Mouse (Mus musculus) adrenal gland, postnatal 14 days (tissue): ENCODE results near the gene Krtap9-5. TPM values are rescaled to one million over a fixed set of nuclear protein-coding genes. Genes with fewer than 3 reads are reported as not detected.

Experiments used
- total RNA-seq: library from RNA; stranded (reverse); gene quantifications from 2 replicates; pipeline ENCODE4 v1.2.3, GENCODE M21; 2021

Krtap9-5 gene
- total RNA-seq, 1 experiment from 2014 or later, result not detected

Other genes starting within 250 kb of the Krtap9-5 start
- gene Gm14180, start 214.2 kb upstream of the Krtap9-5 start, total RNA-seq, result not detected in 2 replicates
- gene Gm11595, start 175.6 kb upstream of the Krtap9-5 start, total RNA-seq, result not detected in 2 replicates
- gene Krtap4-8, start 167.8 kb upstream of the Krtap9-5 start, total RNA-seq, result not detected in 2 replicates
- gene Krtap4-9, start 163.3 kb upstream of the Krtap9-5 start, total RNA-seq, result not detected in 2 replicates
- gene Gm11596, start 155.0 kb upstream of the Krtap9-5 start, total RNA-seq, result not detected in 2 replicates
- not detected in 2 replicates for gene Gm11569, start 149.5 kb upstream of the Krtap9-5 start, total RNA-seq
- not detected in 2 replicates for gene Gm11554, start 144.0 kb upstream of the Krtap9-5 start, total RNA-seq
- not detected in 2 replicates for gene Krtap4-13, start 138.6 kb upstream of the Krtap9-5 start, total RNA-seq
- gene Gm11564, start 132.8 kb upstream of the Krtap9-5 start, total RNA-seq, result not detected in 2 replicates
- not detected in 2 replicates for gene 2300003K06Rik, start 110.4 kb upstream of the Krtap9-5 start, total RNA-seq
- not detected in 2 replicates for gene Krtap4-16, start 96.9 kb upstream of the Krtap9-5 start, total RNA-seq
- gene Gm11568, start 90.6 kb upstream of the Krtap9-5 start, total RNA-seq, result not detected in 2 replicates
- gene Gm11559, start 84.0 kb upstream of the Krtap9-5 start, total RNA-seq, result not detected in 2 replicates
- gene Krtap9-1, start 75.1 kb upstream of the Krtap9-5 start, total RNA-seq, result not detected in 2 replicates
- not detected in 2 replicates for gene Gm11567, start 69.3 kb upstream of the Krtap9-5 start, total RNA-seq
- gene Krtap31-1, start 40.6 kb upstream of the Krtap9-5 start, total RNA-seq, result not detected in 2 replicates
- not detected in 2 replicates for gene Gm11565, start 33.7 kb upstream of the Krtap9-5 start, total RNA-seq
- gene Krtap31-2, start 12.2 kb upstream of the Krtap9-5 start, total RNA-seq, result not detected in 2 replicates
- not detected in 2 replicates for gene Krtap29-1, start 30.6 kb downstream of the Krtap9-5 start, total RNA-seq
- gene Krtap16-1, start 38.1 kb downstream of the Krtap9-5 start, total RNA-seq, result not detected in 2 replicates
- not detected in 2 replicates for gene Krtap17-1, start 45.5 kb downstream of the Krtap9-5 start, total RNA-seq
- not detected in 2 replicates for gene Krt33a, start 67.7 kb downstream of the Krtap9-5 start, total RNA-seq
- gene Krt33b, start 81.4 kb downstream of the Krtap9-5 start, total RNA-seq, result not detected in 2 replicates
- not detected in 2 replicates for gene Krt34, start 93.1 kb downstream of the Krtap9-5 start, total RNA-seq
- not detected in 2 replicates for gene Krt31, start 102.1 kb downstream of the Krtap9-5 start, total RNA-seq
- not detected in 2 replicates for gene Krt32, start 139.8 kb downstream of the Krtap9-5 start, total RNA-seq
- not detected in 2 replicates for gene Krt35, start 147.8 kb downstream of the Krtap9-5 start, total RNA-seq
- gene Krt36, start 157.2 kb downstream of the Krtap9-5 start, total RNA-seq, result 0.19 TPM in 1 of 2 replicates, not detected in the other
- gene Krt13, start 173.1 kb downstream of the Krtap9-5 start, total RNA-seq, result not detected in 2 replicates
- gene Krt15, start 187.5 kb downstream of the Krtap9-5 start, total RNA-seq, result not detected in 2 replicates
- 6.4 and 6.6 TPM in 2 replicates for gene Krt19, start 200.2 kb downstream of the Krtap9-5 start, total RNA-seq
- gene Krt9, start 244.8 kb downstream of the Krtap9-5 start, total RNA-seq, result not detected in 2 replicates